Mouse (Mus musculus) heart, adult 2 months (tissue): Measurements from ENCODE around the gene Zfp46.

Experiments
- CTCF ChIP-seq: fragments of 200-600 bp; IDR thresholded peaks from 2 replicates; pipeline ENCODE4 v1.8.1; 2022; ENCODE audit warnings: antibody characterized with exemption, mild to moderate bottlenecking, moderate library complexity
- EP300 ChIP-seq: fragments of 200-500 bp; IDR thresholded peaks from 2 replicates; pipeline ENCODE4 v1.6.1; 2011; ENCODE audit warnings: low read depth, low read length, control low read depth; ENCODE audit not compliant: insufficient read depth
- POLR2A ChIP-seq: fragments of 200-500 bp; IDR thresholded peaks from 2 replicates; pipeline ENCODE4 v1.6.1; 2011; ENCODE audit warnings: mild to moderate bottlenecking, low read depth, low read length, control low read depth; ENCODE audit not compliant: insufficient read depth

- TF ChIP-seq POLR2A (no peak), CTCF (no peak), EP300 (no peak)
Observed at GRCm38 (mm10) chr4:136281097-136281496, 3.4 kb upstream of the Zfp46 start.
